Mouse (Mus musculus) embryo, embryonic 10 days (tissue): ENCODE measurements at regions not wholly inside any gene's neighbourhood (a gene's known extent, or its start where the extent isn't known, plus 50 kb on each side); places are given as distances from the start of the nearest gene placed in this dataset.
"Not testable (repeated sequence)": the region's sequence is repeated elsewhere in the genome, so short reads cannot be mapped to it uniquely, and the experiment has no call there.

Experiments
- DNase-seq: peaks from one replicate; pipeline ENCODE4 v3.0.0-alpha.2; 2015; ENCODE audit warnings: low spot score

- DNase-seq: no peak
Measured at GRCm38 (mm10) chr13:72184116-72184845, 220.8 kb upstream of the Irx1 start.

DNA sequence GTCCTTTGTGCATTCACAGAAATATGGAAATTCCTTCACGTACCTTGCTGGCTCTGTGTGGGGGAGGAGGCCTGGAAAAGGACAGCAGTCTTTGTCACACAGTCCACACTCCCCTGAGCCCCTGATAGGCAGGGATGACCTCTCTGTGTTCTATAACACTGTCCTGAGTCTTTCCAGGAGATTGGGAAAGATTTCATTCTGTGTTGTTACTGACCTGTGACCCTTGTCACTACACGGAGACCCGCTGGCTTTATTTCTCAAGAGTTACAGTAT lies 221.3 kb upstream of the Irx1 start:
- no peak for DNase-seq

- no peak for DNase-seq
Measured at GRCm38 (mm10) chr13:72195881-72196280, 232.4 kb upstream of the Irx1 start.

GRCm38 (mm10) chr13:72198341-72199105 lies 235.0 kb upstream of the Irx1 start:
- no peak for DNase-seq

GRCm38 (mm10) chr13:72209518-72209917 lies 246.0 kb upstream of the Irx1 start:
- no peak for DNase-seq

GRCm38 (mm10) chr13:72209946-72210456 lies 246.5 kb upstream of the Irx1 start:
- peak; percentile 86 for DNase-seq

GRCm38 (mm10) chr13:72210474-72211309 lies 247.2 kb upstream of the Irx1 start:
- DNase-seq: peak; percentile 26

- no peak for DNase-seq
Measured at GRCm38 (mm10) chr13:72211716-72212115, 248.2 kb upstream of the Irx1 start.

DNA sequence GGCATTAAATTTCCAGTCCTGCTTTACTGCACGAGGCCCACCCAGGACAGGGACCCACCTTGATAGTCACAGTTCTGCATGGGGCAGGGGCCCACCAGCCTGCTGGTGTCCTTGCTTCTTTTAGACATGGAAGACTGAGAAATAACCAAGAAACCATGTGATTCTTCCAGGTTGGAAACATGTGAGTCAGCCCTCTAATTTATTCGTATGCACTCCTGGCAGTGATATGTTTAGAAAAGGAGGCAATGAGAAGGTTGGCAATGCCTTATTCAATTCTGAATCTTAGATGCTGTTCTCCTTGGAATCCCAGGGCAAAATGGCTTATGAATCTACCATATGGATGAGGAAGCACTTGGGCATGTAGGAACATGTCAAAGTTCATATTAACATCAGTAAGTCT lies 249.2 kb upstream of the Irx1 start:
- DNase-seq: no peak

DNA sequence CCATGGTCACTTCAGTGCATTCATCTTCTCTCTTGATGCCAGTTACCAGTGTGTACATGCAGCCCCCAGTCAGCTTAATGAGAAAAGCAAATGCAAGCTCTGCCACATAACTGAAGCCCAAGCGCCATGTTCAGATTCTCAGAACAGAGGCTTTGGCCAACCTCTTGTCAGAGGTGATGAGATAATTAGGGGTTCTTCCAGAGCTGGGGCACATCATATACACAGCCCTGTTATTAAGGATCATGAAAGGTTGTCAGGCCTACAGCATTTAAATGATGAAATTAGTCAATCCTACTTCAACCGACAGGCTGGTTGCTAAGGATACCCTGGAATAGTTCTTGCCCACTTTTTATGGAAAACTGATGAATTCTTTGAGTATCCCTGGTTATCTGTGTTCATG lies 255.8 kb upstream of the Irx1 start:
- DNase-seq: no peak

GRCm38 (mm10) chr13:72227102-72227501 lies 263.6 kb upstream of the Irx1 start:
- no peak for DNase-seq

DNA sequence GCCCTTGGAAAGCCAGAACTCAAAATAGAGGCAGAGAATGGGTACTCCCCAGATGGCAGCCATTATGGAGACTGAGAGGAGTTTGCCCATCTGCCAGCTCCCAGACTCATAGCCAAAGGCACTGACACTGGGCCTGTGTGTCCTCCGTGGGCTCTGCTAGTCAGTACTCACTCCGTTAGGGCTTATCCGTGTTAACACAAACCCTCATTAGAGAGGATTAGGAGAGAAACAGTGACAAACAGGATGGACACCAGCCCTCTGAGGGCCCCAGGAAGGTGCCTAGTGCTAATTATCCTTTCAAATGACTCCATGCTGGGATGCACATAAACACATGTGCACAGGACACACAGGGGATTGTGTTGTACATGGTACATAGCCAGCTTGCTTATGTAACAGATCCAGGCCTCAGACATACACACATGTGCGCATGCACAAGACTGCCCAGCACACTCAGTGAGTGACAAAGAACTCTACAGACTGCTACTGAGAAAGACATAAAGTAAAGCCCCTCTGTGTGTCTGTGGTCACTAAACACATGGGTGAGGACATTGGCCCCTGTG lies 267.6 kb upstream of the Irx1 start:
- DNase-seq: no peak

DNA sequence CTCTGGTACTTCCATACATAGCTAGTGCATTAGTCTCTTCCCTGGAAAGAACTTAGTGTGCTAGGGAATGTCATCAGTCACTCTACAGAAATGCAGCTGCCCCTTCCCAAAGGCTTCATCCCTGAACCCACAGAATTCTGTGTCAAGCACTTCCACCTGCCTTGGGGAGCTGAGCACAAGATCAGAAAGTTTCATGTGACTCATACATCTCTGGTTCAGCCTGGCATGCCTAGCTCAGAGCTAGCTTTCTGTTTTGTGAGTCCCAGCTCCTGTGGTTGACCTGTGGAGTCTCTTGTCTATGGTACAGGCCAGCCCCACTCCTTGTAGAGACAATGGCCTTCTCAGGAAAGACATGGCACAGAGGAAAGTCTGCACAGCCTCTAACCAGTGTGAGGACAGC lies 268.6 kb upstream of the Irx1 start:
- no peak for DNase-seq

DNA sequence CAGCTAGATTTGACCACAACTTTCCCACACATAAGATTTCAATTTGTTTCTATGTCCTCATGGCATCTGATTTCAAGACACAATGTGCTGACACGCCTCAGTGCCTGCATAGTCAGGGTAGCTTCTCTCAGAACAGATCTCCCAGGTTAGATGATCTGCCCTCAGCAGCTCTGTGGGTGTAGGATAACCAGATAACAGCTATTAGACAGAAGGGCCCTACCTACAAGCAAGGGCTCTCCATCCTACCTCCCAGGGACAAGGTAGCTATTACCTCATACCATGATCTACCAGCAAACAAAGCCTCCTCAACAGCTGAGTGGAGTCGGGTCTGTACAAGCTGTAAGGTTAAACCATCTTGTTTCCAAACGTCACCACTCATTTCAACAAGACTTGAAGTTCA lies 278.4 kb upstream of the Irx1 start:
- no peak for DNase-seq

GRCm38 (mm10) chr13:72250419-72250818 lies 286.9 kb upstream of the Irx1 start:
- no peak for DNase-seq

GRCm38 (mm10) chr13:72253242-72253641 lies 289.7 kb upstream of the Irx1 start:
- DNase-seq: not testable (repeated sequence)

DNA sequence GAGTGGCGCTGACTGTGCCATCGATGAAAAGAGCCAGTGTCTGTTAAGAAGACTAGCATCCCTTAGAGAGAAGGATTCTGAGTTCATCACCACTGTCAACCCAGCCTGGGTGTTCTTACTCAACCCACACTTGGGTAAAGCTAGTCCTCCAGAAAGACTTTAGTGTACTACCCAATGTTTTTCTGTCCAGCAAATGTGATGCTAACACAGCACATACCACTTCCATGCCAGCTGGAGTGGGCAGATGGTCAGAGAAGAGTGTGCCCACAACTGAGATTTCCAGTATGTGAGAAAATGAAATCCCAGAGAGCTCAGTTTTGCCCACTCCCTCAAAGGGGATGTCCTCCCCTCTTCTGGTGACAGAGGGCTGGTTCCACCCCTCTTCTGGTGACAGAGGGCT lies 295.3 kb upstream of the Irx1 start:
- no peak for DNase-seq

DNA sequence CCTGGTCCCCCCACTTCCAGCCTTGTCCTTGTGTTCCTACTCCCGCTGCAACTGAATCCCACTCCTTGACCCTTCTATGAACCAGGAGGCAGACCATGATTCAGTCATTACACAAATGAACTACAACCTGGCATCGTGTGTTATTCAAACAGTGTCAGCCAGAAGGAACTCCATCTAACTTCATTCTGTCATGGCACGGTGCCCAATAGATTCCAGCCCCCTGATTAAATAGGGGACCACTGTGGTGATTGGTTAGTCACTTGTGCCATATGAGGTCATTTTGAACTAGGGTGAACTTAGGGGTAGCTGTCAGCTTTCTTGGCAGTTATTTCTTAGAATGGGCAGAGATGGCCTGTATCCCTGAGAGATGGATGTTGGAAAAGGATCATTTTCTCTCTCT lies 300.9 kb upstream of the Irx1 start:
- no peak for DNase-seq

DNA sequence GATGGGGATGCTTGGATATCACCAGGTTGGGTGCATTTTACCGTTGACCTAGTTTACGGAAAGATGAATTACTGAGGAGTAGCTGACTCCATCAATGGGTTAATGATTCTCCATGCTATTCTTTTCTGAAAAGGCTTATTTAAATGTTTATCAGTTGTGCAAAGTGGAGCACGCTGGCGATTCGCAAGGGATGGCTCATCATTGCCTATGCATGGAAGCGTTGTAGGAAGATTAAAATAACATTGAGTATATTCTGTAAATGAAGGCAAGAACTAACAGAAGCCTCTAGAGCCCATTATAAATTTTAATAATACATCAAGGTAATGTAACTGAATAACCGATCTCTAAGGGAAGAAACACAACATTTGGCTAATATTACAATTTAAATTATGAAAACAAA lies 301.6 kb upstream of the Irx1 start:
- no peak for DNase-seq

DNA sequence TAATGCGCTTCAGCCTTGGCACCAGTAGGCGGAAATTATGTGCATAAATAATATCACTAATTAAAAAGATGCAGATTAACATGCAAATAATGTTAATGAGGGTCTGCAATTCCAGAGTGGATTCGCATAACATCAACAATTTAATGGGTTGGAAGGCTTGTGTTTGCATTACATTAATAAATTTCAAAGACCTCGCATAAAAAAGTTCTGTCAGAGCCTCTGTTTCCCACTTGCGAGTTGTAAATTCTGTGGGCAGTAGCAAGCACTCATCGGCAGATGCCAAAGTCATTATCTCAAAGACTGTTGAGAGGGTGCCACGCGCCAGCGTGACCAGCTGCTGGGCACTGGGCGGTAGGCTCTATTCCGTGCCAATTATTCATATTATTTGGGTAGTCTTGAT lies 302.1 kb upstream of the Irx1 start:
- no peak for DNase-seq

DNA sequence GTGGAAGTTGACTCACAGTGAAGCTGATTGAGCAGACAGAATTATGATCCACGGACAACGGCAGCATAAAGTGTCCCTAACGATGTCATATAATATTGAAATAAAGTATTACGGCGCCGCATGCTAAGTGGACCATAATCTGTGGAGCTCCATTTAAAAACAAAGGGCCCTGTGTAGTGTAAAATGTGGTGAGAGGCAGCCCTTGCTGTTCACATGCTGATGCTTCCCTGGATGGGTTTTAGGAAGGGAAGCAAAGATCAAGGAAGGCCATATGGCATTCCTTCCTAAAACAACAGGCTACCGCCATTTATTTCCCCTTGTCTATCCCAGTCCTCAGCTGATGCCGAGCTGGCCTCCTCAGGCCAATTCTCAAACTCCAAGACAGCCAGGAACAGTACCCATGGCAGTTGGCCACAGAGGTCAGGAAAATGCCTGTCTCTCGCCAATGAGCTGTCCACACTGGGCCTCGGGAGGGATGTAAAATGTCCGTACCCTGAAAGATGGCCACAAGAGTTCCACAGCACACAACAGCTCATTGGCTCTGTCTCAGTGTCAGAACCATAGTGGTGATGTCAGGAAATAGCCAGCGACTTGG lies 302.7 kb upstream of the Irx1 start:
- DNase-seq: no peak

DNA sequence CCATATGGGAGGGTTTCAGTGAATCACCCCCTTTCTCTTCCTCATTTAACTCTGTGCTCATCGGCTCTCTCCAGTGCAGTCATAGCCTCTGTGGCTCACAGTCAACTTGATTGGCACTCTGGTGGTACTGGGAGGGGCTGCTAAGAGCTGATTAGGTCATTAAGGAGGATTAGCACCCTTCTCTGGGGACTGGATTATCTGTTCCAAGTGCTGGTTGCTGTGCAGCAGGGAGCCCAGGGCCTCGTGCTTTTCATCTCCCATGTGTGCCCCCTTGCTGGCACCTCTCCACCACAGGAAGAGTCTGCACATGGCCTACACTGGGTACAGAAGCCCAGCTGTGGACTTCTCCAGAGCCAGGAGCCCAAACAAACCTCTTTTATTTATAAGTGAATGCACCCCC lies 316.8 kb upstream of the Irx1 start:
- DNase-seq: no peak
